Mouse (Mus musculus) Patski (cell line): Measurements from ENCODE around the gene Tnfsf8. TPM values are rescaled to one million over a fixed set of nuclear protein-coding genes. Genes with fewer than 3 reads are reported as not detected.

ENCODE experiments used
- ATAC-seq: fragments of 100-300 bp; one replicate; pipeline ENCODE4 v1.8.0; 2021
- CTCF ChIA-PET: fragments of 350-600 bp; sonication (Branson Sonifier 250); formaldehyde crosslinking; loops from one replicate; lab custom pipeline; 2022; ENCODE audit warnings: inconsistent platforms; lab: Charles Lee
- POLR2A ChIA-PET: fragments of 350-600 bp; sonication (Branson Sonifier 250); formaldehyde crosslinking; loops from one replicate; lab custom pipeline; 2022; ENCODE audit warnings: antibody characterized with exemption, inconsistent platforms; lab: Charles Lee
- DNase-seq: peaks from one replicate; pipeline ENCODE4 v3.0.0-alpha.2; 2011; ENCODE audit warnings: low read depth, low spot score
- H3K27me3 ChIP-seq: fragments of 371-371 bp; one replicate; pipeline ENCODE4 v1.5.1; 2021
- CTCF ChIP-seq: fragments of 100-300 bp; IDR thresholded peaks from one replicate; pipeline ENCODE4 v1.5.1; 2021
- in situ Hi-C: fragments of 300-500 bp; cut with MboI; formaldehyde crosslinking; loops from 3 replicates; pipeline ENCODE4 v1.11.1; 2018; ENCODE audit warnings: low pct_unique_long_range_greater_than_20kb, mixed read lengths
- polyA plus RNA-seq: library from polyadenylated mRNA; unstranded; gene quantifications from one replicate; pipeline ENCODE4 v1.2.3, GENCODE M21; 2021

Tnfsf8 gene
- not detected for polyA plus RNA-seq

GRCm38 (mm10) chr4:63860688-63861540 is at the start of gene Tnfsf8:
Gene Tnfsf8, minus strand, starts transcription at chr4:63861347.
- POLR2A ChIA-PET = no interaction called here
- CTCF ChIA-PET = interaction anchor here (1.3 to 1.5 kb wide), 2 partner anchors 11 to 16 kb away, joined by 3 to 4 read pairs; no protein-coding TSS in a partner anchor
- in situ Hi-C loops = no loop called here
- no peak for TF ChIP-seq CTCF
- H3K27me3 ChIP-seq = no peaks in the 10 kb centered on the region
- DNase-seq = no peak
- ATAC-seq = no peak

DNA sequence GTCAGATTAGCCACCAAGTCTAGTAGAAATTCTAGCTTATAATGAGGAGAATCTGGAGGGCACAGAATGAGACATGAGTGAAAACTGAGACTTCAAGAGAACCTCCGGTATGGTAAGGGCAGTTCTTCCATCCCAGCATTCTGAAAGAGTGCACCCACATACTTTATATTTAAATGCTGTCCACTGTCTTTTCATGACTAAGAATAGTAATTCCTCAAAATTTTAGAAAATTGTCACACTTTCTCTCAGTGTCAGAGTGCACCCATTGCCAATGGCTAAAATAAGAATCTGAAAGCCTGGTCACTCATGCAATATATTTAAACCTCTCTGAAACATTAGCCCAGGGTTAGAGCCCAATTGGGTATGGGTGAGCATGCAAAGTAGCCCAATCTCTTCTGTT is 47.4 kb upstream of the Tnfsf8 start:
- in situ Hi-C loops = no loop called here
- POLR2A ChIA-PET = no interaction called here
- no peak for ATAC-seq
- CTCF ChIA-PET = no interaction called here
- DNase-seq = no peak
- TF ChIP-seq CTCF = no peak
- no peaks in the 10 kb centered on the region for H3K27me3 ChIP-seq

- ATAC-seq = no peak
- no peak for DNase-seq
- CTCF ChIA-PET = no interaction called here
- no peaks in the 10 kb centered on the region for H3K27me3 ChIP-seq
- POLR2A ChIA-PET = no interaction called here
- no peak for TF ChIP-seq CTCF
- in situ Hi-C loops = no loop called here
Observed at GRCm38 (mm10) chr4:63907473-63907872, 46.3 kb upstream of the Tnfsf8 start.

DNA sequence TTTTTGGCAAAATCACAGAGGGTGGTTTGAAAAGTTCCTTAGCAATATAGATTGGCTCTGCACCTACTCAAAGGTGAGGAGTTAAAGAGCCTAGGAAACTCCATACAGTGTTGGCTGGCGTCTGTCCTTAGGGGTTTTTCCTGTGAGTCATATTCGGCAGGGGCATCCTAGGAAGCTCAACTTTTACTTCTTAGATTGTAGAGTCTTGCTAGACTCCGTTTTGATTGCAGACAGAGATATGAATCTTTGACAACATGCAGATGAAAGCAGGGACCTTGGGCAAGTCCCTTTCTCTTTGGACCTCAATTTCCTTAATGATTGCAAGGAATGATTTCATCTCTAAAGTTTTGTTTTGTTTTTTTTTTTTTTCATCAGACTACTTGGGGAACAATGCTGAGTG is 44.9 kb upstream of the Tnfsf8 start:
- POLR2A ChIA-PET = interaction anchor here (0.8 kb wide), 1 partner anchor 1366 kb away, joined by 3 read pairs; no protein-coding TSS in a partner anchor
- CTCF ChIA-PET = no interaction called here
- ATAC-seq (no peak), DNase-seq (no peak)
- H3K27me3 ChIP-seq = peaks cover 2% of the 10 kb centered on the region
- in situ Hi-C loops = no loop called here
- no peak for TF ChIP-seq CTCF

- ATAC-seq (no peak), DNase-seq (no peak)
- TF ChIP-seq CTCF = no peak
- ChIA-PET CTCF (interaction anchor here (0.6 kb wide), 1 partner anchor 48 kb away, joined by 3 read pairs; no protein-coding TSS in a partner anchor), POLR2A (no interaction called here)
- peaks cover 2% of the 10 kb centered on the region for H3K27me3 ChIP-seq
- in situ Hi-C loops = no loop called here
Observed at GRCm38 (mm10) chr4:63899081-63899523, 38.0 kb upstream of the Tnfsf8 start.

GRCm38 (mm10) chr4:63897152-63897551 is 36.0 kb upstream of the Tnfsf8 start:
- peaks cover 2% of the 10 kb centered on the region for H3K27me3 ChIP-seq
- no peak for DNase-seq
- no peak for ATAC-seq
- TF ChIP-seq CTCF = no peak
- in situ Hi-C loops = no loop called here
- POLR2A ChIA-PET = no interaction called here
- CTCF ChIA-PET = interaction anchor here (1.3 kb wide), 1 partner anchor 24 kb away, joined by 3 read pairs; no protein-coding TSS in a partner anchor

GRCm38 (mm10) chr4:63886156-63886555 is 25.0 kb upstream of the Tnfsf8 start:
- no peak for TF ChIP-seq CTCF
- ATAC-seq (no peak), DNase-seq (no peak)
- ChIA-PET CTCF (no interaction called here), POLR2A (no interaction called here)
- in situ Hi-C loops = no loop called here
- no peaks in the 10 kb centered on the region for H3K27me3 ChIP-seq

GRCm38 (mm10) chr4:63876720-63877119 is 15.6 kb upstream of the Tnfsf8 start:
- ATAC-seq = no peak
- POLR2A ChIA-PET = no interaction called here

GRCm38 (mm10) chr4:63875480-63875879 is 14.3 kb upstream of the Tnfsf8 start:
- no peak for TF ChIP-seq CTCF
- no peak for DNase-seq
- ATAC-seq = no peak
- ChIA-PET CTCF (no interaction called here), POLR2A (no interaction called here)
- in situ Hi-C loops = no loop called here
- no peaks in the 10 kb centered on the region for H3K27me3 ChIP-seq

More at GRCm38 (mm10) chr4:63876720-63877119, 15.6 kb upstream of the Tnfsf8 start:
- DNase-seq = no peak
- in situ Hi-C loops = no loop called here
- no peak for TF ChIP-seq CTCF
- no peaks in the 10 kb centered on the region for H3K27me3 ChIP-seq
- CTCF ChIA-PET = interaction anchor here (1.4 kb wide), 1 partner anchor 15 kb away, joined by 3 read pairs; the partner anchor contains the start of gene Tnfsf8

DNA sequence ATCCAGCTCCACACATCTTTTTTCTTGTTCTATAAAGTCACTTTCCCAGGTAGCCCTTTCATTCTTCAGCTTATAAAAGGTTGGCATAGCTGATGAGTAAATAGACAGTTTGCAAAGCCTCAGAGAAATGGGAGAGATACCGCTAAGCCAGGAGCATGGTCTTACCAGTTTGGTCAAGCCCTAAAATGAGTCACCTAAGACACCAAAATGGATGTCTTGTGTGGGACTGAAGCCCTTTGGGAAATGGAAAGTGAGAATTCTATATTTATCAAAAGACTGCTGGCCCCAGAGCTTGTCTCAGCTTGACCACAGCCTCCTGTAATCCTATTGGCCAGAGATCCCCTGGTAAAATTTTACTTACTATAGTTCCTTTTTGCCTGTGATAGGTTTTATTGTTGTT is 9.5 kb upstream of the Tnfsf8 start:
- ChIA-PET CTCF (interaction anchor here (1.0 to 1.7 kb wide), 2 partner anchors 9 to 31 kb away, joined by 3 to 4 read pairs; partner anchors contain the start of gene Tnfsf8), POLR2A (no interaction called here)
- in situ Hi-C loops = no loop called here
- no peak for TF ChIP-seq CTCF
- ATAC-seq = no peak
- no peak for DNase-seq
- H3K27me3 ChIP-seq = no peaks in the 10 kb centered on the region

GRCm38 (mm10) chr4:63868770-63869169 is 7.6 kb upstream of the Tnfsf8 start:
- DNase-seq (no peak), ATAC-seq (no peak)
- H3K27me3 ChIP-seq = no peaks in the 10 kb centered on the region
- no peak for TF ChIP-seq CTCF
- ChIA-PET POLR2A (no interaction called here), CTCF (no interaction called here)
- in situ Hi-C loops = no loop called here
